Mouse (Mus musculus) lung, adult 2 months (tissue): ENCODE measurements at regions not wholly inside any gene's neighbourhood (a gene's known extent, or its start where the extent isn't known, plus 50 kb on each side); places are given as distances from the start of the nearest gene placed in this dataset.

Experiments
- DNase-seq: peaks from one replicate; pipeline ENCODE4 v3.0.0; 2022
- H3K4me1 ChIP-seq: fragments of 200-500 bp; 2 replicates; pipeline ENCODE4 v1.6.1; 2011; ENCODE audit warnings: low read length; ENCODE audit not compliant: control insufficient read depth, insufficient read depth
- H3K4me3 ChIP-seq: fragments of 200-500 bp; replicated peaks from 2 replicates; pipeline ENCODE3; 2011; ENCODE audit warnings: low read depth, mild to moderate bottlenecking, control low read depth, low read length; ENCODE audit errors: extremely low read depth
- CTCF ChIP-seq: fragments of 200-500 bp; IDR thresholded peaks from 2 replicates; pipeline ENCODE4 v1.5.1; 2011; ENCODE audit warnings: mild to moderate bottlenecking, low read length, control low read depth; ENCODE audit not compliant: insufficient read depth
- POLR2A ChIP-seq: fragments of 200-500 bp; IDR thresholded peaks from 2 replicates; pipeline ENCODE4 v1.6.1; 2011; ENCODE audit warnings: low read depth, mild to moderate bottlenecking, control low read depth, low read length, borderline replicate concordance; ENCODE audit errors: extremely low read depth
- WGBS: fragments of 180-500 bp; shearing (Covaris S2); methylation state at CpG from one replicate; pipeline ENCODE4 v1.1.7; 2018; 5-methylcytosine and 5-hydroxymethylcytosine counted together

DNA sequence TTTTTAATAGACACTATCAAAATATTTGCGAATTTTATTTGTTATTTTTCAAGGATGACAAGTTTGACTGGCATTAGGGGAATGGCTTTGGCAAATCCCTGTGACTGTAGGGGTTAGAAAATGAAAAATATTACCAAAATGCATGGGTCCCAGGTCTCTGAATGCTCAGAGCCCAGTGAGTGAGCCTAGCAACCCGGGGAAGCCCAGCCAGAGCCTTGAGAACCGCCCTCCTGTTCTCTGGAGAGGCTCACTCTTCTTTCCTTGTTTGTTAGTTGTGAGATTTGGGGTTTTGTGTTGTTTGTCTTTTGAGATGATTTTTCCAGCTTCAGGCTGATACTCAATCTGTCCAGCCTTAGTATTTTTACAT lies 187.4 kb upstream of the Marcks start:
- DNase-seq = no peak
- Histone ChIP-seq H3K4me1 (peaks cover 2% of the 10 kb centered on the region; the same call in 1 of the 2 replicates), H3K4me3 (no peak overlapping the region)
- TF ChIP-seq CTCF = no peak
- TF ChIP-seq POLR2A = no peak
- WGBS = 53% methylated on average over 3 of the region's 3 CpGs

DNA sequence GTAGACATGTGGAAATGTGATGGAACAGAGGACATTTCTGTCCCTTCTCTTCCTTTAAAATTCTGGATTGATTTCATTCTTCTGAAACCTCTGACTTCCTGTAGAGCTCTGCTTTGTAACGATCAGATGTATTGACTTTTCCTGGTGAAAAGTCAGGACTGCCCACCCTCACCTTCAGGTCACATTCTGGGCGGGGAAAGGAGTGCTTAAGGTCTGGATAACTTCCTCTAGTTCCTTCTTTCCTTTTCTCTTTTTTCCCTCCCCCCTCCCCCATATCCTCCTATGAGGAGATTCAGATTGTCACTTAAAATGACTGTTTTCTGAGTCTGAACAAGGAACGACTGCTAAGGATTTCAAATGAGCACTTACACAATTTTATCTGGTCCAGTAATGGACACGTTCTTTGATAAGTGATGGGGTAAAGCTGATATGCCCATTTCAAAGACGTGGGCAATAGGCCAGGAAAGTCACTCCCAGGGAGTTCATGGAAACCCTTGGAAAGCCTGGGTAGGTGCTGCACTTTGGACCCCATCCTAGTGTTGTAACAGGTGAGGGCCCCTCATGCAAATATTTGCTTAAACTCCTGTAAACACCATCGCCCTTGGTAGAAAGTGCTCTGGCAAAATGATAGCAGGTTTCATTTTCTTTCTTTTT lies 186.9 kb upstream of the Marcks start:
- Histone ChIP-seq H3K4me1 (peaks cover 2% of the 10 kb centered on the region; the same call in 1 of the 2 replicates), H3K4me3 (no peak overlapping the region)
- TF ChIP-seq CTCF (no peak), POLR2A (no peak)
- DNase-seq = no peak
- WGBS = 53% methylated on average over 6 of the region's 6 CpGs

DNA sequence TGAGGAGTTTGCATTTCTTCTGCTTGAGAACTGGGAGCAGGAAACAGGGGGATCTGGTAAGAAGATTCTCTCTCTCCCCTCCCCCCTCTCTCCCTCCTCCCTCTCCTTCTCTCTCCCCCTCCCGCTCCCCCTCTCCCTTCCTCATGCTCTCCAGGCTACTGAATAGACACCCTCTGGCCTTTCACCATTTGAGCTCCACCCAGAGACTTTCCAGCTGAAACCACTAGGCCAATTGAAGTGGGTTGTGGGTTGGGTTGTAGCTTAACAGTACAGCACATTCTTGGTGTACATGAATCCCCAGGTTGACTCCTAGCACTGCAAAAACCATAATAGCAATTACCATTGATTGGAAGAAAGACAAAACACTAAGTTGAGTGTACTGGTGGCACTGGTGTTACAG lies 185.0 kb upstream of the Marcks start:
- TF ChIP-seq POLR2A (no peak), CTCF (no peak)
- WGBS = 85% methylated on average over 1 of the region's 1 CpGs
- Histone ChIP-seq H3K4me1 (peaks cover 2% of the 10 kb centered on the region; the same call in 1 of the 2 replicates), H3K4me3 (no peak overlapping the region)
- DNase-seq = no peak

DNA sequence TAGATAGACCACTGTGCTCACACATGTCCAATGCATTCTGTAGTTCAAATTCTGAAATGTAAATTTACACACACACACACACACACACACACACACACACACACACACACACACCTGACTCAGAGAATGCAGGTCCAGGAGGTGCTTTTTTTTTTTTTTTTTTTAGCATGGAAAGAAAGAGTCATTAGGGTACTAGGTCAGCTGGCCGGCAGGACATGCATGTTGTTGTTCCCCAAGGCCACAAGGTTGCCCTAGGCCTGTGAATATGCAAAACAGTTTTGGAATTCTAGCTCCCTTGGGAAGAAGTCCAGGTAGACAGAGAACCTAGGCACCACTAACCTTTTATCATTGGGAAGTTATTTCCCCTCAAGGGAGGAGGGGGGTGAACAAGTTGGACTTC lies 184.1 kb upstream of the Marcks start:
- WGBS = 89% methylated on average over 1 of the region's 1 CpGs
- DNase-seq = no peak
- H3K4me3 ChIP-seq = no peak overlapping the region
- TF ChIP-seq CTCF = no peak
- no peak for TF ChIP-seq POLR2A
- H3K4me1 ChIP-seq = peaks cover 2% of the 10 kb centered on the region; the same call in 1 of the 2 replicates

DNA sequence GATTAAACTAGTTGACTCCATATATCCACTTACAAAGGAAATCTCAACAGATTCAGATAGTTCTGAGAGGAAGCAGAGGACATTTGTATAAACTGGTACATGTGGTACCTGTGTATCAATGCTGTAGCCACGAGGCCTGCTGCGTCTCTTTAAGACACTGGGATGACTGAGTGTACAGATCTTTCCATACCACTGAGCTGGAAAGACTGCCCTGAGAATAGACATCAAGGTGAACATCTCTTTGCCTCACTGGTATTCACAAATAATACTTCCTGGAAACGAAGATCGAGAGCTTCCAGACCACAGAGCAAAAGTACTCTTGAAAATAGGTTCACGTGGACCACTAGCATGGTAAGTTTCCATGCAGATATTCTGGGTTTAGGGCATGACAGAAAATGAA lies 183.6 kb upstream of the Marcks start:
- no peak for DNase-seq
- H3K4me3 ChIP-seq = no peak overlapping the region
- H3K4me1 ChIP-seq = peaks cover 2% of the 10 kb centered on the region; the same call in 1 of the 2 replicates
- 94% methylated on average over 5 of the region's 5 CpGs for WGBS
- TF ChIP-seq CTCF (no peak), POLR2A (no peak)

DNA sequence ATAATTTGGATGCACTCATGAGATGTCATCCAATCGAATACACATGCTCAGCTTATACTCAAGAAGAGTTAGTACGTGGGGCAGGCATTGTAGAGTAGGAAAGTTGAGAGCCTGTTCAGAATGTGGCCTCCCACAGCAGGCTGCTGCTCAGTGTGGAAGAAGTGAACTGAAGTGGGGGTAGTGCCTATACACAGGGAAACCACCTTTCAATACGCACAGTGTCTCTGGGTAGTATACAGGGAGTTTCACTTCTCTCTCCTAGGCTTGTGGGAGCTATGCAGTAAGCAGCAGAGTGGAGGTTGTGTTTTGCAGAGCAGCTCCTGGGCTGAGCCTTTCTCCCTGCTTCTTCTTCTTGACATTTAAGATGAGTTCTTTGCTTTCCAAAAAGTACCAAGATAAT lies 182.5 kb upstream of the Marcks start:
- TF ChIP-seq CTCF (no peak), POLR2A (no peak)
- no peak for DNase-seq

DNA sequence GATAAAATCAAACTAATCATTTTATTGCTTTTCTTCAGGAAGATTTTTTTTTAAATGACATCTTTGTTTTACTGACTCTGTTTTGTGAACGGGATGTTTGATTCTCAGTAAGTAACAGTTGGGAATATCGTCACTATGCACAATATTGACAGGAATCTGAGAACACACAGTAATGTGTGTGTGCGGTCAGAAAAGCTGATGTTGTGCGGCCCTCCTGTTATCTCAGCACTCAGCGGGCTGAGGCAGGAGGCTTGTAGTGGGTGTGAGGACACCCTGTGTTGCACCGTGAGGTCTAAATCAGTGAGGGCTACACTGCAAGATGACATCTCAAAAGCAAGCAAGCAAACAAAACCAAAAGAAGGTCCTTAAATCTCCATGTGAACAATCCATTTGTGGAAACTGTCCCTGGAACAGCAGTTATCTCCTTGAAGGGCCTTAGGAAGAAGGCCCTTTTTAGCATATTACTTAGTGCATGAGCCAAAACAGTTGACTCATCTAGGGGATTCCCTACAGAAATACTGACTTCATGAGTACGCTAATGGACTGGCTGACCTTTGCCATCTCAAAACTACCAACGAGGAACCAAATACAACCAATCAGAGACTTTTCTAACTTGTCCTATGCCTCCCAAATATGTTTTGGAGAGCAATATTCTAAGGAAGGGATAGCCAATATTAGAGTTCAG lies 181.2 kb upstream of the Marcks start:
- no peak for DNase-seq
- TF ChIP-seq POLR2A (no peak), CTCF (no peak)
- H3K4me1 ChIP-seq = no peaks in the 10 kb centered on the region
- WGBS = 90% methylated on average over 8 of the region's 8 CpGs
- no peak overlapping the region for H3K4me3 ChIP-seq

More for the DNA sequence above, 182.5 kb upstream of the Marcks start:
- WGBS = 71% methylated on average over 3 of the region's 3 CpGs
- Histone ChIP-seq H3K4me3 (no peak overlapping the region), H3K4me1 (0 out of 2 replicates have a peak, but pooled peaks cover under 1% of the 10 kb centered on the region)

DNA sequence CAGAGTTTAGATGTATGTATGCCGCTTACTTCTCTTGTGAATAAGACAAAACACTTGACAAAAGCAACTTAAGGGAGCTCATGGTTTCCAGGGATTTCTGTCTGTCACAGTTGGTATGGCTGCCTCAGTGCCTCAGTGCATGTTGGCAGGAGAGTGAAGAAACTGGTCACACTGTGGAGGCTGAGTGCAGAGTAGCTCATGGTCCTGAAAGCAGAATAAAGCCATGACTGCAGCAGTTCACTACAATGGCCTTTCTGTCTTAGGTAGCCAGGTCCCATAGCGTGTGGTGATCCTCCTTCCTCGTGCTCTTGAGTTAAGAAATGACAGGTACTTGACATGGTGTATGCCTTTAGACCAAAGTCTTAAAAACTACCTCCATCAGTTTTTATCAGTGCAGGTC lies 178.0 kb upstream of the Marcks start:
- TF ChIP-seq POLR2A (no peak), CTCF (no peak)
- no peak for DNase-seq
- H3K4me1 ChIP-seq = no peaks in the 10 kb centered on the region
- 94% methylated on average over 3 of the region's 3 CpGs for WGBS
- H3K4me3 ChIP-seq = no peak overlapping the region

DNA sequence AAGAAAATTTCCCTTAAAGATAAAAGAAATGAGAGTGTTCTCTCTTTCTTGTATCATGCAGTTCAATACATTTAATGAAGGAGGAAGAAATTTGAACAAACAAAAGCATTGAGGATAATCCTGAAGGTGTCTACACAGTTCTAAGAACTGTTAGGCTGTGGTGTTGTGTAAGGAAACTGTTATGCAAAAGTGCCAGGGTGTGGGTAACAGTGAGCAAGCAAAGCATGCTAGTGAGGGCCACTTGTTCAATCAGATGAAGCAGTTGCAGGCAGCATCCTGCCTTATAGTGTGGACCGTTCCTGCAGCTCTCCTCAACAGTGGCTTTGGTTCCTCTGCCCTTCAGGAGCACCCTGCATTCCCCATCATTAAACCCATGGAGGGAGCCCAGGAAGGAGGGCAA lies 177.1 kb upstream of the Marcks start:
- no peak for DNase-seq
- H3K4me1 ChIP-seq = no peaks in the 10 kb centered on the region
- TF ChIP-seq POLR2A (no peak), CTCF (no peak)
- H3K4me3 ChIP-seq = no peak overlapping the region
- WGBS = 77% methylated on average over 1 of the region's 1 CpGs
